12 mouse cellular contexts compared by ENCODE assay signal in genomic region chr2:175010022-175010421, GRCm38 (mm10). TPM values are rescaled to one million over a fixed set of nuclear protein-coding genes. Genes with fewer than 3 reads are reported as not detected.
DNase-seq lines count a peak whose midpoint lies in the region; TF ChIP-seq lines count a peak whose summit lies in the region.
"Not testable (repeated sequence)": the region's sequence is repeated elsewhere in the genome, so short reads cannot be mapped to it uniquely, and the experiment has no call there.
"Had no signal": no experiment of that assay in that cellular context is flagged by ENCODE, and none has a peak within 500 bp of the region (broad histone marks: within the 10 kb centered on the region; RNA-seq: fewer than 3 reads in every experiment).

Gm14444 (plus strand) TSS chr2:175010241.

- peak within 1 kb of the TSS; percentile 32; the same call in 1 of the 2 replicates for H3K9ac ChIP-seq in CH12.LX (ENCODE audit: insufficient read depth, low read depth)
- not testable (repeated sequence) for H3K9ac ChIP-seq in ES-Bruce4 (ENCODE audit: low read depth, poor library complexity, severe bottlenecking); ES-E14 (ENCODE audit: insufficient read depth, low read depth, low read length, poor library complexity, severe bottlenecking)

- not testable (repeated sequence) for H3K79me2 ChIP-seq in CH12.LX (replicated peaks; ENCODE audit: control insufficient read depth, extremely low read depth, insufficient read depth, poor library complexity, severe bottlenecking)

- in situ Hi-C loops in CH12.LX (cut with MboI; ENCODE audit: low pct_ligation_motif_present, low pct_unique_long_range_greater_than_20kb, low sequenced_read_pairs); ES-E14 (cut with MboI; ENCODE audit: low sequenced_read_pairs in 2 of 2, unreplicated experiment in 2 of 2): not testable (repeated sequence)

- not testable (repeated sequence) for TF ChIP-seq RAD21 in CH12.LX (IDR thresholded peaks at IDR 0.05; ENCODE audit: low read depth, low read length)

- not testable (repeated sequence) for H3K4me2 ChIP-seq in CH12.LX (ENCODE audit: insufficient read depth, low read depth, poor library complexity, severe bottlenecking)

- H3K4me3 ChIP-seq in CH12.LX (replicated peaks in 1 of 3; ENCODE audit: low read depth in 2 of 3, low read length in 2 of 3, poor library complexity in 1 of 3) = peak within 1 kb of the TSS in 2 of 3 experiments; percentile 26 to 28
- peak within 1 kb of the TSS; percentile 67 for H3K4me3 ChIP-seq in ES-Bruce4 (ENCODE audit: low read depth, low read length)
- H3K4me3 ChIP-seq in ES-E14 (ENCODE audit: insufficient read depth in 1 of 2, low read depth in 1 of 2, low read length in 2 of 2, poor library complexity in 1 of 2, severe bottlenecking in 1 of 2) = peak within 1 kb of the TSS; percentile 57 to 62; a peak in 3 of 4 replicates

- not testable (repeated sequence) for TF ChIP-seq CTCF in CH12.LX (conservative IDR thresholded peaks at IDR 0.05 in 1 of 2, IDR thresholded peaks at IDR 0.05 in 1 of 2; ENCODE audit: low read depth in 2 of 2, low read length in 2 of 2); ES-Bruce4 (IDR thresholded peaks at IDR 0.05; ENCODE audit: low read depth, low read length)

- not testable (repeated sequence) for TF ChIP-seq EP300 in CH12.LX (IDR thresholded peaks at IDR 0.05; ENCODE audit: low read length); ES-Bruce4 (IDR thresholded peaks at IDR 0.05; ENCODE audit: insufficient read depth, low read depth, low read length)

- H3K27me3 ChIP-seq in CH12.LX (replicated peaks); ES-Bruce4 (ENCODE audit: control insufficient read depth, insufficient read depth, low read length, poor library complexity, severe bottlenecking): not testable (repeated sequence)

- not testable (repeated sequence) for H3K4me1 ChIP-seq in CH12.LX (ENCODE audit: control insufficient read depth in 1 of 2, insufficient read depth in 2 of 2); ES-Bruce4 (ENCODE audit: control insufficient read depth, insufficient read depth, low read length); ES-E14 (ENCODE audit: control insufficient read depth in 2 of 2, insufficient read depth in 2 of 2, low read length in 2 of 2, poor library complexity in 1 of 2)

- not testable (repeated sequence) for TF ChIP-seq POLR2A in CH12.LX (IDR thresholded peaks at IDR 0.05; ENCODE audit: low read depth, low read length); ES-Bruce4 (IDR thresholded peaks at IDR 0.05; ENCODE audit: insufficient read depth, low read length)

- not testable (repeated sequence) for H3K36me3 ChIP-seq in CH12.LX (replicated peaks in 1 of 2; ENCODE audit: control insufficient read depth in 1 of 2, insufficient read depth in 1 of 2, low read length in 1 of 2); ES-Bruce4 (ENCODE audit: control insufficient read depth, insufficient read depth, low read length, poor library complexity, severe bottlenecking); ES-E14 (ENCODE audit: control insufficient read depth, insufficient read depth, low read length, poor library complexity, severe bottlenecking)

- not testable (repeated sequence) for H3K27ac ChIP-seq in CH12.LX (ENCODE audit: insufficient read depth, low read depth); ES-E14 (ENCODE audit: insufficient read depth, low read depth, low read length, poor library complexity, severe bottlenecking)
- peak within 1 kb of the TSS; percentile 44; the same call in 1 of the 2 replicates for H3K27ac ChIP-seq in ES-Bruce4 (ENCODE audit: insufficient read depth, low read length)

- dilution Hi-C loops in CH12.LX (cut with MboI; ENCODE audit: extremely low pct_ligation_motif_present, extremely low pct_unique_long_range_greater_than_20kb, low sequenced_read_pairs) = not testable (repeated sequence)

- DNase-seq in CH12.LX (ENCODE audit: extremely low read depth) = peak; percentile 44
- DNase-seq in ES-E14 (ENCODE audit: low read depth, low spot score) = peak; percentile 21
- peak; percentile 3 for DNase-seq in WW6 (ENCODE audit: low read depth, low spot score)
- DNase-seq in heart, adult 11 months = peak; percentile 10

- not testable (repeated sequence) for H3K9me3 ChIP-seq in CH12.LX (replicated peaks; ENCODE audit: low read length); ES-Bruce4 (replicated peaks; ENCODE audit: control insufficient read depth, insufficient read depth, low read length, poor library complexity, severe bottlenecking); ES-E14 (ENCODE audit: control insufficient read depth, insufficient read depth, low read depth, low read length)

TF ChIP-seq in CH12.LX, 34 proteins besides CTCF, POLR2A, EP300 and RAD21:
- peak; percentile 31; the same call in 1 of the 2 replicates for TF ChIP-seq ELF1 (IDR thresholded peaks at IDR 0.05; ENCODE audit: low read depth, low read length)

RNA-seq across cellular contexts. Expression of gene Gm14444, which starts in this region (rescaled TPM):
- total RNA-seq in CH12.LX (2012; rRNA removed) (8.1 and 9.2 TPM in 2 replicates), CH12.LX (2014; rRNA removed) (22.5 and 26.3 TPM in 2 replicates), ES-E14 (2012; rRNA removed) (39.2 and 43.3 TPM in 2 replicates)
- polyA plus RNA-seq in CH12.LX (2012; ENCODE audit: insufficient read length, low read depth) (8.6 and 10.8 TPM in 2 replicates), ES-Bruce4 (2011; ENCODE audit: insufficient read depth, insufficient read length, low read depth, missing spikeins) (11.3 and 13.8 TPM in 2 replicates)
- polyA plus RNA-seq: activated CD4-positive, CD25-positive, alpha-beta regulatory T cell, adult 4 months; CD4-positive, CD25-positive, alpha-beta regulatory T cell, adult 4 months; embryonic facial prominence, embryonic 12.5 days; embryonic facial prominence, embryonic 14.5 days; forebrain, embryonic 11.5 days; forebrain, embryonic 13.5 days; forebrain, embryonic 15.5 days had no signal
